Mouse (Mus musculus): Measurements from ENCODE around the gene Zfp113.
A peak's percentile ranks its signal among the peaks of the same experiment; 100 is the strongest.

The Zfp113 gene

GRCm38 (mm10) chr5:138155443-138155976 is at the start of gene Zfp113:
TSS of gene Zfp113 (minus strand) at chr5:138155744.
- peak; percentile 85 to 91 for DNase-seq

GRCm38 (mm10) chr5:138202086-138202485 is 46.5 kb upstream of the Zfp113 start:
- peak in 1 of 2 experiments; percentile 44 for DNase-seq

- peak in 1 of 2 experiments; percentile 38 for DNase-seq
Observed at GRCm38 (mm10) chr5:138199576-138199975, 44.0 kb upstream of the Zfp113 start.

- no peak for DNase-seq
Observed at GRCm38 (mm10) chr5:138195463-138195862, 39.9 kb upstream of the Zfp113 start.

GRCm38 (mm10) chr5:138194755-138195345 is 39.3 kb upstream of the Zfp113 start:
- peak in 1 of 2 experiments; percentile 66 for DNase-seq

GRCm38 (mm10) chr5:138193771-138194727 is 38.5 kb upstream of the Zfp113 start, which contains the start of gene Mblac1:
TSS of gene Mblac1 (plus strand) at chr5:138194314.
- DNase-seq: peak; percentile 90 to 92

- peak; percentile 68 to 80 for DNase-seq
Observed at GRCm38 (mm10) chr5:138187661-138188306, 32.2 kb upstream of the Zfp113 start.

- DNase-seq: peak; percentile 86 to 90
Observed at GRCm38 (mm10) chr5:138186950-138187638, 31.6 kb upstream of the Zfp113 start, which contains the start of the genes Taf6 and Cnpy4. TSS of gene Taf6 (minus strand) at chr5:138187451. TSS of gene Cnpy4 (plus strand) at chr5:138187485.

GRCm38 (mm10) chr5:138173217-138173616 is 17.7 kb upstream of the Zfp113 start:
- DNase-seq: no peak

GRCm38 (mm10) chr5:138171695-138172491 is 16.3 kb upstream of the Zfp113 start, which contains the start of the genes Ap4m1 and Mcm7:
TSS of gene Ap4m1 (plus strand) at chr5:138172002.
TSS of gene Mcm7 (minus strand) at chr5:138172422.
- peak; percentile 99 for DNase-seq

GRCm38 (mm10) chr5:138170936-138171561 is 15.5 kb upstream of the Zfp113 start:
- DNase-seq: peak; percentile 98 to 99

- no peak for DNase-seq
Observed at GRCm38 (mm10) chr5:138165594-138165993, 10.1 kb upstream of the Zfp113 start.

- DNase-seq: no peak
Observed at GRCm38 (mm10) chr5:138163610-138164009, 8.1 kb upstream of the Zfp113 start.

GRCm38 (mm10) chr5:138163046-138163445 is 7.5 kb upstream of the Zfp113 start:
- DNase-seq: no peak

GRCm38 (mm10) chr5:138160842-138161665 is 5.5 kb upstream of the Zfp113 start, which contains the start of gene Cops6:
TSS of gene Cops6 (plus strand) at chr5:138161071.
- peak; percentile 97 to 98 for DNase-seq

GRCm38 (mm10) chr5:138160224-138160762 is 4.7 kb upstream of the Zfp113 start:
- no peak for DNase-seq

GRCm38 (mm10) chr5:138154390-138154789 is 1.2 kb downstream of the Zfp113 start:
- DNase-seq: no peak

GRCm38 (mm10) chr5:138138585-138138984 is 17.0 kb downstream of the Zfp113 start:
- DNase-seq: no peak

GRCm38 (mm10) chr5:138137935-138138549 is 17.5 kb downstream of the Zfp113 start:
- DNase-seq: peak in 1 of 2 experiments; percentile 39

All from cerebellum, postnatal 25 days (tissue).